ENCODE assay signal across 15 mouse cellular contexts in the genomic region with DNA sequence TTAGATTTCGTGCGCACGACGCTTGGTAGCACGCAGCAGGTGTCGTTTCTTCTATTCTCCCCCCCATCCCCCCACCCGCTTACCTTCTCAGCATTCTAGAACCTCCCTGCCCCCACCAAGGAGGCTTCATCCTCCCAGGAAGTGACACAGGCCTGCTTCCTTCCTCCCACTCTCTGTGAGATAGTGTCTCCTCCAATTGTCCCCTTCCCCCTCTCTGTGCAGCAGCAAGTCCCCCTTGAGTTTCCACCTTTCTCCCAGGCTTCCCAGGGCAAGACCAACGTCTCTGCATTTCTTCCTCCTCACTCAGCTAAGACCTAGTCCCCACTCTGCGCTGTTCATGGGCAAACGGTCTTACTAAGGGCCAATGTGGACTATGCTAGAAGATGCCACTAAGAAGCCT. TPM values are rescaled to one million over a fixed set of nuclear protein-coding genes. Genes with fewer than 3 reads are reported as not detected.
DNase-seq lines count a peak whose midpoint lies in the region; ATAC-seq and TF ChIP-seq lines count a peak whose summit lies in the region.
"Had no signal": no experiment of that assay in that cellular context is flagged by ENCODE, and none has a peak within 500 bp of the region (broad histone marks: within the 10 kb centered on the region; RNA-seq: fewer than 3 reads in every experiment).

No protein-coding gene starts in this region.

- H3K4me3 ChIP-seq in heart, embryonic 14.5 days (ENCODE audit: control insufficient read depth in 1 of 2, insufficient read depth in 1 of 2, low read depth in 1 of 2, low read length in 2 of 2), result no peak overlapping the region
- H3K4me3 ChIP-seq in kidney, adult 2 months (ENCODE audit: insufficient read depth, low read depth, low read length), result no peak overlapping the region
- H3K4me3 ChIP-seq: forebrain, embryonic 12.5 days; midbrain, embryonic 12.5 days; neural tube, embryonic 15.5 days had no signal

- peak overlapping the region; percentile 4; the same call in 1 of the 2 replicates for H3K4me2 ChIP-seq in heart, embryonic 14.5 days (ENCODE audit: low read length)
- H3K4me2 ChIP-seq: forebrain, embryonic 12.5 days; hindbrain, embryonic 14.5 days; midbrain, embryonic 12.5 days; neural tube, embryonic 15.5 days had no signal

- H3K9ac ChIP-seq in heart, embryonic 14.5 days (ENCODE audit: low read length), result no peak overlapping the region
- H3K9ac ChIP-seq: forebrain, embryonic 12.5 days; hindbrain, embryonic 14.5 days; midbrain, embryonic 12.5 days; neural tube, embryonic 15.5 days had no signal

- peaks cover 20 to 27% of the 10 kb centered on the region in 2 experiments for H3K4me1 ChIP-seq in heart, embryonic 14.5 days (ENCODE audit: control insufficient read depth in 2 of 2, insufficient read depth in 2 of 2, low read length in 2 of 2)
- H3K4me1 ChIP-seq in kidney, adult 2 months (ENCODE audit: control insufficient read depth, insufficient read depth, low read length), result no peaks in the 10 kb centered on the region

- ATAC-seq in heart, embryonic 14.5 days (ENCODE audit: insufficient number of reproducible peaks, insufficient read depth, low FRiP score, low read depth), result no peak
- ATAC-seq in activated CD4-positive, CD25-positive, alpha-beta regulatory T cell, adult 4 months, result peak; percentile 97

- TF ChIP-seq CTCF in kidney, adult 2 months (conservative IDR thresholded peaks at IDR 0.05; ENCODE audit: insufficient read depth, insufficient read length, low read depth, low read length), result no peak

- WGBS in heart, embryonic 14.5 days, result 70% methylated on average over 10 of the region's 10 CpGs
- 80% methylated on average over 10 of the region's 10 CpGs for WGBS in kidney, adult 2 months

- intact Hi-C loops in heart, postnatal 10 days (cut with DNase I), result no loop called here

- no peak for DNase-seq in heart, postnatal 10 days
- peak; percentile 41 for DNase-seq in splenic B cell, adult 2 months (ENCODE audit: low read depth, low spot score)
- peak; percentile 84 for DNase-seq in thymus, postnatal 4 days
- DNase-seq in kidney, adult 2 months, result no peak
- no peak for DNase-seq in left cerebral cortex, adult 11 months (ENCODE audit: low spot score)
- DNase-seq: cerebellum, postnatal 14 days; kidney, adult 18-20 months; layer of hippocampus, postnatal 36 days; right cerebral cortex, postnatal 4 days had no signal

- H3K36me3 ChIP-seq in heart, embryonic 14.5 days (ENCODE audit: control insufficient read depth, insufficient read depth, low read length), result no peaks in the 10 kb centered on the region
- no peaks in the 10 kb centered on the region for H3K36me3 ChIP-seq in splenic B cell, adult 2 months (ENCODE audit: control insufficient read depth, insufficient read depth, low read length, poor library complexity, severe bottlenecking)
- H3K36me3 ChIP-seq in kidney, adult 2 months (ENCODE audit: control insufficient read depth, insufficient read depth, low read length), result no peaks in the 10 kb centered on the region
- H3K36me3 ChIP-seq: forebrain, embryonic 12.5 days; midbrain, embryonic 12.5 days; neural tube, embryonic 15.5 days had no signal

- H3K9me3 ChIP-seq in heart, embryonic 14.5 days (ENCODE audit: control insufficient read depth, low read length), result no peaks in the 10 kb centered on the region
- H3K9me3 ChIP-seq: forebrain, embryonic 12.5 days; midbrain, embryonic 12.5 days; neural tube, embryonic 15.5 days had no signal

- no peak for TF ChIP-seq POLR2A in kidney, adult 2 months (IDR thresholded peaks at IDR 0.05; ENCODE audit: low read depth, low read length)

- no peaks in the 10 kb centered on the region for H3K27me3 ChIP-seq in heart, embryonic 14.5 days (ENCODE audit: control insufficient read depth, insufficient read depth, low read length)
- no peaks in the 10 kb centered on the region for H3K27me3 ChIP-seq in splenic B cell, adult 2 months (ENCODE audit: control insufficient read depth, insufficient read depth, low read length, poor library complexity, severe bottlenecking)
- no peaks in the 10 kb centered on the region for H3K27me3 ChIP-seq in kidney, adult 2 months (replicated peaks; ENCODE audit: control insufficient read depth, insufficient read depth, low read length)
- H3K27me3 ChIP-seq: forebrain, embryonic 12.5 days had no signal

- H3K27ac ChIP-seq in heart, embryonic 14.5 days (replicated peaks in 1 of 2; ENCODE audit: control insufficient read depth in 1 of 2, insufficient read depth in 1 of 2, low read depth in 2 of 2, low read length in 2 of 2), result no peak overlapping the region
- no peak overlapping the region for H3K27ac ChIP-seq in kidney, adult 2 months (ENCODE audit: insufficient read depth, low read depth, low read length)
- H3K27ac ChIP-seq: forebrain, embryonic 12.5 days; hindbrain, embryonic 14.5 days; midbrain, embryonic 12.5 days; neural tube, embryonic 15.5 days had no signal

RNA-seq across cellular contexts. Expression of a gene that starts 8.9 kb away (rescaled TPM):
- polyA plus RNA-seq in heart, embryonic 14.5 days (2014; fragmentation: Nextera tagmentation; extraction: Ambion mirVana), result 6.7 and 7.4 TPM in 2 replicates
- total RNA-seq in heart, postnatal 10 days (2021), result 10 to 100 TPM; 10.3 to 14.2 TPM
- polyA plus RNA-seq in activated CD4-positive, CD25-positive, alpha-beta regulatory T cell, adult 4 months (2017; shearing (Covaris generic)), result 10 to 100 TPM; 10.2 to 11.4 TPM
- polyA plus RNA-seq in kidney, adult 2 months (2012; rRNA removed), result 1.0 and 2.0 TPM in 2 replicates

Comparison
In these comparisons a context has a peak if more than half of its experiments do, and no peak if none do; other contexts are left out.
1. DNase-seq: peak in splenic B cell, adult 2 months (single experiment) and thymus, postnatal 4 days (single experiment); none in heart, postnatal 10 days (0 of 2), kidney, adult 2 months (single experiment) and left cerebral cortex, adult 11 months (single experiment).